Mouse (Mus musculus): ENCODE results near the gene Pabpn1.

Gene Pabpn1

GRCm38 (mm10) chr14:54893651-54894181 is 1.4 kb downstream of the Pabpn1 start:
- DNase-seq, result peak; percentile 97 to 99

GRCm38 (mm10) chr14:54894296-54895151 is 2.2 kb downstream of the Pabpn1 start:
- peak; percentile 79 for DNase-seq

- no peak for DNase-seq
These were observed 5.1 kb downstream of the Pabpn1 start for GRCm38 (mm10) chr14:54897445-54897844.

GRCm38 (mm10) chr14:54900383-54900782 is 8.1 kb downstream of the Pabpn1 start:
- peak; percentile 82 to 83 for DNase-seq

- no peak for DNase-seq
These were observed 11.3 kb downstream of the Pabpn1 start for GRCm38 (mm10) chr14:54903641-54904040.

GRCm38 (mm10) chr14:54908682-54909081 is 16.4 kb downstream of the Pabpn1 start:
- no peak for DNase-seq

GRCm38 (mm10) chr14:54912109-54912850 is 20.0 kb downstream of the Pabpn1 start:
- DNase-seq, result peak; percentile 70 to 80

- peak; percentile 89 for DNase-seq
These were observed 20.6 kb downstream of the Pabpn1 start, which contains the start of gene Slc22a17 for GRCm38 (mm10) chr14:54912886-54913285. Slc22a17 (minus strand) TSS chr14:54913132.

- peak; percentile 48 to 55 for DNase-seq
These were observed 21.0 kb downstream of the Pabpn1 start for GRCm38 (mm10) chr14:54913343-54913742.

GRCm38 (mm10) chr14:54920076-54920685 is 27.9 kb downstream of the Pabpn1 start:
- no peak for DNase-seq

GRCm38 (mm10) chr14:54924641-54925348 is 32.5 kb downstream of the Pabpn1 start:
- peak; percentile 41 to 58 for DNase-seq

GRCm38 (mm10) chr14:54925349-54926342 is 33.3 kb downstream of the Pabpn1 start, which contains the start of gene Efs:
Efs (minus strand) TSS chr14:54926126.
- peak; percentile 74 to 77 for DNase-seq

- peak; percentile 42 to 52 for DNase-seq
These were observed 34.3 kb downstream of the Pabpn1 start for GRCm38 (mm10) chr14:54926401-54927158.

GRCm38 (mm10) chr14:54927296-54927695 is 35.0 kb downstream of the Pabpn1 start:
- DNase-seq, result no peak

GRCm38 (mm10) chr14:54929801-54930200 is 37.5 kb downstream of the Pabpn1 start:
- no peak for DNase-seq

GRCm38 (mm10) chr14:54930431-54930830 is 38.1 kb downstream of the Pabpn1 start:
- peak; percentile 38 to 72 for DNase-seq

GRCm38 (mm10) chr14:54932645-54933150 is 40.4 kb downstream of the Pabpn1 start, which contains the start of gene Il25:
Il25 (plus strand) TSS chr14:54932695.
- DNase-seq, result no peak

GRCm38 (mm10) chr14:54935904-54936830 is 43.9 kb downstream of the Pabpn1 start, which contains the start of gene Cmtm5:
Cmtm5 (plus strand) TSS chr14:54936261.
- DNase-seq, result peak; percentile 37 to 54

GRCm38 (mm10) chr14:54936831-54937160 is 44.5 kb downstream of the Pabpn1 start:
- DNase-seq, result no peak
